Mouse (Mus musculus) cerebellum, adult 9-10 months (tissue): Measurements from ENCODE around the gene Pex19.

Source experiments
- DNase-seq: peaks from one replicate; pipeline ENCODE4 v3.0.0; 2022

Gene Pex19

DNA sequence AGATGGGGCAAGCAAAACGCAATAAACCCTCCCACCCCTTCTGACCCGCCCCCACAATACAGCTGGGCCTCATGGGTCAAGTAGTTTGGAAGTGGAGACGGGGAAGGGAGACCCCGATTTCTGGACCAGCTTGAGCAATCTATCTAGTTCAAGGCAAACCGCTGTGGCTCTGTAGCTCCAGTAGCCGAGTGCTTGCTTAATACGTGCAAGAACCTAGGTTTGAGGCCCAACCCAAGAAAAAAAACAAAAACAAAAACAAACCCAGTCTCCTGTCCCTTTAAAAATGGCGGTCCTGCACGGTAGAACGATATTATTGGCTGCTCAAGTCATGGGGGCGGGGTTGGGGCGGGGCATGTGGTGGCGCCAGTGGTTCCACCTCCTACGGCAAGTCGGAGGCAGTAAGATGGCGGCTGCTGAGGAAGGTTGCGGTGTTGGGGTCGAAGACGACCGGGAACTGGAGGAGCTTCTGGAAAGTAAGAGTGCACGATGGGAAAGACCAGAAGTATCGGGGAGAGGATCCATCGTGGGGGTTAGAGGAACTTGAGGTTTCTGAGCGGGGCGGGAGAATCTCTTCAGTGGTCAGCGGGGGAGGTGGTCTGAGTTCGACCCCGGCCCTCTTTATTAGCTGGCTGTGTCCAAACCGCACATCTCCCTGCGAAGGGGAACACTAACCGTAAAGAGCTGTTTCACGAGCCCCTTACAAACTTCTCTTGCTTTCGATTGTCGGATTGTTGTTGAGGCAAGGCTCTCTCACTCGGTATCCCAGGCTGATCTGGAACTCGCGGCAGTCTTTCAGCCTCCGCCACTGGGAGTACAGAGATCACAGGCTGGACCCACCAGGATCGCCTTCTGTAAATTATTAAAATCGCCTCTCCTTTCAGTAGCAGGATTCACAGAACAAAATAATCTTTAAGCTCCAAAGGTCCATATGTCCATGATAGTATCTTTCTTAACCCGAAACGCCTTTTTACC lies at the start of gene Pex19:
Gene Pex19 (plus strand): TSS at position 380 of the 972 bp plus-strand sequence.
- DNase-seq: peak; percentile 73

DNA sequence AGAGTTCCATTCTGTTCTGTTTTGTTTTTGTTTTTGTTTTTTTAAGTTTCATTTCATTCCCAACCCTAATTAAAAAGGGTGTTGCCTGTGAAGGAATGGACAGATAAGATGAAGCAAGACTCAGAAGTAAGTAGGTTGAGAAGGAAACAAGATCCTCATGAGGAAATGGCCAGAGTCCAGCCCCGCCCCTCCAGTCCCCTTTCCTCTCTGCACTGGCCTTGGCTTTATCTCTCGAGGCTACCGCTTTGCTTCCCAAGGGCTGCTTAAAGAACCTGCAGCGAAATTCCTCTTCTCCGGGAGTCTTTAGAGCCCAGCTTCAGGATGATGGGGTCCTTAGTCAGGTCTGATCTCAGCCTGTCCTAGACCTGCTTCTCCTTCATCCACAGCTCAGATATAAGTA lies 48.6 kb upstream of the Pex19 start:
- DNase-seq: no peak

DNA sequence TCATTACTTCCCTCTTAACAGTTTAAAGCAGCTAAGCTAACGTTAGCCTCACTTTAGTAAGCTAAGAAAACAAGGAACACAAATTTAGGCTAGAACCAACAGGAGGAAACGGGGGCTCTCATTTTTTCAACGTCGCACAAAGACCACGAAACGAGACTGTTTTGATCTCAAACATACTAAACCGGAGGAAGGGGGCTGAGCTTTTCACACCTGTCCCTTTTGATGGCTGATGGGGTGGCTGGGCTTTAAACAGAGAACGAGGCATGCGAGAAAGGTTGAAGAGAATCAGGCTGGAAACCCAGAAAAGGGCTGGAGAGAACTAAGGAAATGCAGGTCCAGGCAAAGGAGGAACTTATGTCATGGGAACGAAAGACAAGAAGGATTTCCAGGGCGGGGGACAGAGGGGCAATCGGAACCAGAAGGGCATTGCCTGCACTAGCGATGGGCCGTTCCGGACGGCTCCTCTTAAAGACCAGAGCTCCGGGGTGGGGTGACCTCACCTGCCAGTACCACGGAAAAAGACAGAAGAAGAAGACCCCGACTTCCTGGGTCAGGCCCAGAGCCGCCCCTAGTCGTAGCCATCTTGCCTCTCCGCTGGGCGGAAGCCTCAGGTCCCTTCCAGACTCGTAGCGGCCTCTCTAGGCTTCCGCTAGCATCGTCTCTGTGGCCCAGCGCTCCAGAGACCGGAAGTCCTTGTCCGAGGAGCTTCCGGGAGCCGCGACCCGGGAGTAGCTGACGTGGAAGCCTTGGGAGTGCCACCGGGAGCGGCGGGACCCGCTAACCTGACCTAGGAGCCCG lies 44.3 kb upstream of the Pex19 start, which contains the start of the genes Copa and Ncstn:
Gene Copa (plus strand): TSS at position 429 of the 798 bp plus-strand sequence.
Gene Ncstn (minus strand): TSS at position 695 of the 798 bp plus-strand sequence.
- DNase-seq: peak; percentile 92

DNA sequence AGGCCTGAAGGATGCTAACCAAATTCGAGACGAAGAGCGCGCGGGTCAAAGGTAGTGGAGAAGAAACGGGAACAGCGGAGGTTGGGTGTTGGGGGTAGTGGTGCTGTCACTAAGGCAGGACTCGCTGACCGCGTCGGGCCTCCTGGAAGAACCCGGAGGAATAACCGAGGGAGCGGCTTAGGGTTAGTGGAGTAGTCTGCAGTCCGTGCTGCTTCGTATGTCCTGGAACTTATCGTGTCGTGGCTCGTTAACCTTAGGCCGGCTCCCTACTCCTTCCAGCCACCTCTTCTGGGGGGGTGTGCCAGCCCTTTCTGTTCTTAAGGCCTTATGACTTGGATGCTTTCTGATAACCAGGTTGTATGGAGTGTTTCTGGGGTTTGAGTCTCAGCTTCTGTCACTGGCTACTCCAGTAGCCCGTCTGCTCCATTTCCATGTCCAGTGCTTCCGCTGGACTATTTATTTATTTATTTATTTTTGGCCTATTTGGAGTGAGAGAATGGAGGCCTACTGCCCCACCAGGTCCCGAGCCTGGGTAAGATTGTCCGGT lies 43.6 kb upstream of the Pex19 start:
- DNase-seq: no peak

DNA sequence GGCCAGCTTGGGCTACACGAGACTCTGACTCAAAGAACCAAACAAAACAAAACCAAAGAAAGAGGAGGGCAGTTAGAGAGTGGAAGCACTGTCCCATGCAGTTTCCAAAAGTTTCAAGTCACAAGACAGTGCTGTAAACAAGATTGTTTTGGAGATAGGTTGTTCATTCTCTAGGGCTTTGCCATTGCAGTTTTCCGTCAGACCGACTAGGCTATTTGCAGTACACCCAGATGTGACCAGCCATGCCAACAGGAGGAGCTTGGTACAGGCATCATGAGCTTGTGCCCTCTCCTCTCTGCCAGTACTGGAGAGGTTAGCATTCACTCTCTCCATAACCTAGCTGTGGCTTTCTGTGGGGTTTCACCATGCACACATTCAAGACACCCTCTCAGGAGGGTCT lies 33.0 kb upstream of the Pex19 start:
- DNase-seq: no peak

DNA sequence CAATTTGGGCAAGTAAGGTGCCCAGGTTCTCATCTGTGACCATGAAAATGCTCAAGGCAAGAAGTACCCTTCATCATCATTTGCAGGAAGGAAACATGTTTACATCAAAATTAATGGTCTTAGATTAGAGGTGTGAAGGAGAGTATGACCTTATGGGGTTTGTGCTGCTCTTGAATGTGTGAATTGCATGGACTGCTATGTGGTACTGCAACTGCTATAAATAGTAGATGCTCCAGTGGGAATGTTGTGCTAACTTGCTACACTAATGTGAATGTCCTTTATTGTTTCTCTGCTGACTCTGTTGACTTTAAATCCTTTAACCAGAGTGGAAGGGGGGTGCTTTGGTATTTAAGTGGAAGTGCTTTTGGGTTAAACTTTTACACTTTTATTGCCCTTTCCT lies 32.3 kb upstream of the Pex19 start:
- no peak for DNase-seq

DNA sequence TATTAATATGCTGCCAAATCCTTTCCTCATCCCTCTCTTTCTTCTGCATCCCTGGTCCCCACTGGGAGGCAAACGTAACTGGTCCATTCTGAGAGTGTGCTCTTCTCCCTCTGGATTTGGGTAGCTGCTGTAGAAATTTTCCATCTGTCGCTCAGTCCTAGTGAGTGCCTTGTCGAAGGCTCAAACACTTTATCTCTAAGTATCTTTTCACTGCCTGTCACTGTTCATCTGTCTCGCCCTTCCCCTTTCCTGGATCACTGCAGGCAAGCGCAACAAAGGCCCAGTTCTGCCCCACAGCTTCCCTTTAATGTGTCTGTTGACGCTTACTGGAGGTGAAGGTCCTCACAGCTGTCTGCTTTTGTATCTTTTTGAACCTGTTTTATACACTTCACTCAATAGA lies 31.4 kb upstream of the Pex19 start:
- no peak for DNase-seq

DNA sequence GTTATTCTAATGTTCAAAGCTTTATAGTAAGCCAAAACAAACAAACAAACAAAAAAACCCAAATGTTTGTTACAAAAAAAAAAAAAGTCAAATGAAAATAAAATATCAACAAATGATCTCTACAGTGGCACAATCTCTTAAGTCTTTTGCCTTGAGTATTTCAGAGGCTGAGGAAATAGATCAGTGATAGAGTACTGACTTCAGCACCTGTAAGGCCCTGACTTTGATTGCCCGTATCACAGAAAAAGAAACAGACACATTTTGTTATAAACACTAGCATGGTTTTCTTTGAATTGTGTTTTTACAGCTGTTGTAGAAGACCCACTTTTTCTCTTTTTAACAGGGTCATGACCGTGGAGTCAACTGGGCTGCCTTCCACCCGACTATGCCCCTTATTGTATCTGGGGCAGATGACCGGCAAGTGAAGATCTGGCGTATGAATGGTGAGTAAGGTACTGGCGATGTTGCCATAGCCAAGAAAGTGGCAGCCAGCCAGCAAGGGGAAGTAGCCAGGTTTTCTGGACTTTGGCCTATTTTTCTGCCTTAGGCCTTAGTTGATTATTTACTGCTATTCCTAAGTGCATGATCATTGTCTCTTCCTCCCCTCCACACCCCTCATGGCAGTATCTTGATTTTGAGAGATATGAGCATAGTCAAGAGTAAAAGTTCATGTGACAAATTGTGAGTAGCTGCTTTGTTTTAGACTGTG lies 27.1 kb upstream of the Pex19 start:
- DNase-seq: peak; percentile 36

DNA sequence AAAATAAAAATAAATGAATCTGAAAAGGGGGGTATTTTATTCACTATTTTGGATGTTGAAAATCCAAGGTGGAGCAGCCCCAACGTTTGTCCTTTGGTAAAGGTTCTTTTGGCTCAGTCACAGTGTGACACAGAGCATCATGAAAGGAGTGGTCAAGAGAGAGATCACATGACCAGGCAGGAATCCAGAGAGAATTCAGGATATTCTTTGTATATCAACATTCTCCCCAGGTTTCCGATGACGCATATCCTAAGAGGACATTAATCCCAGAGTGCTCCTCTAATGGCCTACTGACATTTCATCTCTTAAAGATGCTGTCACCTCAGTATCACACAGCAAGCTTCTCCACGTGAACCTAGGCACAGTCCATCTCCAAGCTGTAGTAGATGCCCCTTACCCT lies 22.9 kb upstream of the Pex19 start:
- DNase-seq: no peak

DNA sequence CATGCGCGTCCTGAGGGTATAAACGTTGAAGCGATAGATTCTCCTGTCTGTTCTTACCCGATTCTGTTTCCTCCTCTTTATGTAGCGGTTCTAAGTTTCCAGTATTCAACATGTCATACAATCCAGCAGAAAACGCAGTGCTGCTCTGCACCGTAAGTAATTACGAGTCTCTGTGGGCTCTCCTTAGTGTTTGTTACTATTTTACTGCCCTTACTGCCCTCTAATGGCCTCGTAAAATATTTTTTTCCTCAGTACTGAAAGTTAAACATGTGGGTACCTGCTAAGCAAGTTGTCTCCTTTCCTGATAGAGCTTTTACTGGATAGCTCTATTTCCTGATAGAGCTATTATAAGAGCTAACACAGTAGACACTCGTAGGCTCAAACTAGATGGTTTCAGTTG lies 21.5 kb upstream of the Pex19 start:
- no peak for DNase-seq

DNA sequence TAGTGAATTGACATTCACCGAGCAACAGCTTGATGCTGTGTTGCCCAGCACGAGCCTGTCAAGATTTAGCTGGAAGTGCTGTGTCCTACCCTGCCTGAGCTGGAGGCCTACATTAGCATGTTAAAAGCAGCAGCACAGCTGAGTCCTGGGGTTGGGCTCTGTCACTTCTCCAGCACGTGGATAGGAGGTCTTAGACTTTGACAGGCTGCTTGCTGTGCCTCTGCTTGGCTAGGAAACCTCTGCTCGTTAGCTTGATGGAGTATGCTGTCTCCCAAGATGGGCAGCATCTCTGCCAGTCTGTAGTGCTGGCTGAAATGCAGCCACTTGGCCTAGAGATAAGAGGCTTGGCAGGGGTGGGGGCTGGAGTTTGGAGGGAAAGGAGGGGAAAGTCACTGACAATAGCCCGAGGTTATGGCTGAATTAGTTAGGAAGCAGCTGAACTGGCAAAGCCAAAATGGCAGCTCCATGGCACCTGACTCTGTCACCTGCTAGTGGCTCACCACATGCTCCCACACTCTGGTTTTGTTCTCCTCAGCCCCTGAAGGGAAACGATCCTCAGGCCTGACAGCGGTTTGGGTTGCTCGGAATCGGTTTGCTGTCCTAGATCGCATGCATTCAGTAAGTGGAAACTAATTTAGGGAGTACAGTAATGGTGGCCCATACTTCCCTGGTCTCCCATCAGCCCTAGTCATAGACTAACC lies 18.6 kb upstream of the Pex19 start:
- no peak for DNase-seq

DNA sequence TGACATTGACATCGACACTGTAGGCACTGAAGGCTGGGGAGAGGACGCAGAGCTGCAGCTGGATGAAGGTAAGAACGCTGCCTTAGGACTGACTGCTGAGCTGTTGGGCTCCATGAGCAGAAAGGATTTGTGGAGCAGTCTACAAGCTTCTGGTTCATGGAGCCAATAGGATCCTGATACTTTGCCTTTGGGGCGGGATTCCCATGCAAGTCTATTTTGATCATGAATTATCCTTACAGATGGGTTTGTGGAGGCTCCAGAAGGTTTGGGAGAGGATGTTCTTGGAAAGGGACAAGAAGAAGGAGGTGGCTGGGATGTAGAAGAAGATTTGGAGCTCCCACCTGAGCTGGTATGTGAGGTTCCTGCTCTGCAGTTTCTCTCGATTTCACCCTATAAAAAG lies 9.6 kb upstream of the Pex19 start:
- DNase-seq: no peak

DNA sequence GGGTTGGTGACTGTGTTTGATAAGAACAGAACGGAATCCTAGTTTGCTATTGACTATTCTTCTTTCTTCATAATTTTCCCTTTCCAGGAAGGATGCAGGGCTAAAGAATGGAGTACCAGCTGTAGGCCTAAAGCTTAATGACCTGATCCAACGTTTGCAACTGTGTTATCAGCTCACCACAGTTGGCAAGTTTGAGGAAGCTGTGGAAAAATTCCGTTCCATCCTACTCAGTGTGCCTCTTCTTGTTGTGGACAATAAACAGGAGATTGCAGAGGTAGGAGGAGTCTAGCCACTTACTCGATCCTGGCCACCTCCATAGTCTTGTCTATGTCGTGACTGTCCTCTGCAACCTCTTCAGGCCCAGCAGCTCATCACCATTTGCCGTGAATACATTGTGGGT lies 7.5 kb upstream of the Pex19 start:
- DNase-seq: no peak

DNA sequence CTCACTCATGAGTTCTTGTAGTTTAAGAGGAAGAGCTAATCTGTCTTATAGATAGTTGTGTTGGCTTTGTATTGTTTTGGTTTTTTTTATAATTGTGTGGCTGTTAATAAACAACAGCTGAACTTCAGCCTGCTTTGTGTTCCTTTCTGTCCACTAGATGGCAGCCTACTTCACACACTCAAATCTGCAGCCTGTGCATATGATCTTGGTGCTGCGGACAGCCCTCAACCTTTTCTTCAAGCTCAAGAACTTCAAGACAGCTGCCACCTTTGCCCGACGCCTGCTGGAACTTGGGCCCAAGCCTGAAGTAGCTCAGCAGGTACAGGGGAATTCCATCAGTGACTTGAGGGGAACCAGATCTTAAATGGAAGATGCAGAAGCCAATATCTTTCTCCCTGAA lies 6.8 kb upstream of the Pex19 start:
- DNase-seq: peak; percentile 77

DNA sequence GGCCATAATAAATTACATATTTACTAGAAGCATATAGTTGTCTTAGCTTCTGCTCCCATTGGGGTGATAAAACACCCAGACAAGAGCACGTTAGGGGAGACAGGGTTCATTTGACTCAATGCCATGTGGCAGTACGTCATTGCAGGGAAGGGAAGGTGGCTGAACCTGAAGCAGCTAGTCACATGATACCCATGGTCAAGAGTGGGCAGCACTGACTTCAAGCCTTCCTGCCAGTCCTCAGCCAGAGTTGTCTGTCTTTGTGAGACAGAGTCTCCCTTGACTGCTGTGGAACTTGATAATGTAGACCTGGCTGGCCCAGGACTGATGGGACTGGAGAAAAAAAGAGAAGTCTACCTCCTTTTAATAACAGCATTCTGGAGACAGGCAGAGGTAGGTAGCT lies 3.9 kb upstream of the Pex19 start:
- no peak for DNase-seq

DNA sequence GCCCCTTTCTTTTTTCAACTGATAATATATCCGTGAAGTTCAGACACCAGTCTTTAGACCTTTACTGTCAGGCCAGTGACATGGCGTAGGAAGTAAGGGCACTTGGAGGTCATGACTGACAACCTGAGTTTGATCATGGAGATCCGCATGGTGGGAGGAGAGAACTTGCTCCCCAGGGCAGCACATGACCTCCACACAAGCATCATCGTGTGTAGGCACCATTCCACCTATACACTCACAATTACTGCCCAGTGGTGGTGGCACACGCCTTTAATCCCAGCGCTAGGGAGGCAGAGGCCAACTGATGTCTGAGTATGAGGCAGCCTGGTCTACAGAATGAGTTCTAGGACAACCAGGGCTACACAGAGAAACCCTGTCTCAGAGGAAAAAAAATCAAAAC lies 2.0 kb upstream of the Pex19 start:
- DNase-seq: no peak

DNA sequence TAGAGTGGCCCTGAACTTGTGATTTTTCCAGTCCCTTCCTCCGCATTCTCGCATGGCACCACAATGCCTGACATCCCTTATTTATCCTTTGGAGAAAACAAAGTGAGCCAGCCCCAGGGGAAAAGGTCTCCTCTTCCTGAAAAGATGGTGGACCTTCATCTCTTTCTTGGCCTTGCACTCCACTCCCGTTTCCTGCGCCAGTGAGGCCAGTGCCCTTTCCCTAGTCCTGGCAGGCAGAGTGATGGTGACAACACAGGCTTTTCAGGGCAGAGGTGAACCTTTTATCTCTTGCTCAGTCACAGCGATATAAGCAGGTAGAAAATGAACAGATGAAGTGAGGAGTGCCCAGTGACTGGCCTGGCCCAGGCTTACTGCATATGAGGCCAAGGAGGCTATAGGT lies 932 bp downstream of the Pex19 start:
- no peak for DNase-seq

DNA sequence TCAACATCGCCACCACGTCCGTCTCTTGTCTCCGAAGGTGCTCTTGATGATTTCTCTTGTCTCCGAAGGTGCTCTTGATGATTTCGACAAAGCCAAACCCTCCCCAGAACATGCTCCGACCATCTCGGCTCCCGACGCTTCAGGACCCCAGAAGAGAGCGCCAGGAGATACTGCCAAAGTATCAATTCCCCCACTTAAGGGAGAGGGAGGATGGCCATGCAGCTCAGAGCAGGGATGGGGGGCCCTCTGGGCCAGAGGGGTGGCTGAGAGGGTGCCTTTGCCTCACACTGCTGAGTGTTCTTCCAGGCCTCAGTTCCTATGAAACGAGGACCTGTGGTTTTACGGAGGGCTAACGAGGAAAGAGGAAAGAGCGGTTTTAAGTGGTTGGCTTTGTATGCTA lies 2.0 kb downstream of the Pex19 start:
- no peak for DNase-seq

DNA sequence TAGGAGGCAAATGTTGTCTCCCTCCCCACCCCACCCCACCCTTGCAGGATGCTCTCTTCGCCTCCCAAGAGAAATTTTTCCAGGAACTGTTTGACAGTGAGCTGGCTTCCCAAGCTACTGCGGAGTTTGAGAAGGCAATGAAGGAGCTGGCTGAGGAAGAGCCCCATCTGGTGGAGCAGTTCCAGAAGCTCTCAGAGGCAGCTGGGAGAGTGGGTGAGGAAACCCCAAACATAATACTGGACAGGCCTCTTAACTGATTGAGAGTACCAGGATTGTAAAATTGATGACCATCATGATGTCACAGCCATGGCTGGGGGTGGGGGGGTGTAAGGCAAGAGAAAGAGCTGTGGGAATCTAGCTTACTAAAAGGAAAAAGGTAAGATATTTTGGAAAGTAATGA lies 2.6 kb downstream of the Pex19 start:
- DNase-seq: no peak

DNA sequence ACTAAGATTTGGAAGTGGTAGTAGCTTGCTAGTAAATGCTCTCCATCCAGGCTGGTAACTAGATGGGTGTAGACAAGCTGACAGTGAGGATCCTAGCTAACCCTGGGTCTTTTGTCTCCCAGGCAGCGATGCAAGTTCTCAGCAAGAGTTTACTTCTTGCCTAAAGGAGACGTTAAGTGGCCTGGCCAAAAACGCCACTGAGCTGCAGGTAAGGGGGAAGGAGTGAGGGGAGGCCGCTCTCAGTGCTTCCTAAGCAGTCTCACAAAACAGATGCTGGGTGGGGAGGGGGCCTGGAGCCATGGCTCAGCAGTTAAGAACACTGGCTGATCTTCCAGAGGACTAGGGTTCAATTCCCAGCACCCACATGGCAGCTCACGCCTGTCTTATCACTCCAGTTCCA lies 3.2 kb downstream of the Pex19 start:
- no peak for DNase-seq

DNA sequence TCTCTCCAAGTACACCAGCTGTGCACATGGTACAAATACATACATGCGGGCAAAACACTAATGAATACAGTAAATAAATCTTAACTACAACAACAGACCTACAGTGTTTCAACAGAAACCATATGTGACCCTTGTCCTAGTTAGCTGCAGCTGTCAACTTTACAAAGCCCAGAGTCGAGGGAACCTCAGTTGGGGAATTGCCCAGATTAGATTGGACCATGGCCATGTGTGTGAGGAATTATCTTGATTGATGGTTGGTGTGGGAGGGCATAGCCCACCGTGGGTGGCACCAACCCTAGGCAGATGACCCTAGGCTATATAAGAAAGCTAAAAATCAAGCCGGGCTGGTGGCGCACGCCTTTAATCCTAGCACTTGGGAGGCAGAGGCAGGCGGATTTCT lies 5.8 kb downstream of the Pex19 start:
- DNase-seq: no peak

DNA sequence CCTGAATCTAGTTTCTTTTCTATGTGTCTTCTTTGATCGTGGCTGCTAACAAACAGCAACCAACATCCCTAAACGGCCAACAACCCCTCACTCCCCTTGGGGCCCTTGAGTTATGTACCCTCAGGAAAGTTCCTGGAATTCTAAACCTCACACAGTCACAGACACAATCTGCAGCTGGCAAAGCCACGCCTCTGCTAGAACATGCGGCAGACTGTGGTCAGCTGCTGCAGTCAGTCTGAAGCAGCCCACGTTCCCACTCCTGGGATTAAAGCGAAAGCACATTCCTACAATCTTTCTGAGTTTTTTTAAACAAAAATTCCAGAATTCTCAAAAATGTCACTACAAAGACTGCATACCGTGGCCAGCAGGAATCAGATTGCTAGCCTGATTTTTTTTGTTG lies 7.0 kb downstream of the Pex19 start:
- DNase-seq: no peak
